In the genomic region with DNA sequence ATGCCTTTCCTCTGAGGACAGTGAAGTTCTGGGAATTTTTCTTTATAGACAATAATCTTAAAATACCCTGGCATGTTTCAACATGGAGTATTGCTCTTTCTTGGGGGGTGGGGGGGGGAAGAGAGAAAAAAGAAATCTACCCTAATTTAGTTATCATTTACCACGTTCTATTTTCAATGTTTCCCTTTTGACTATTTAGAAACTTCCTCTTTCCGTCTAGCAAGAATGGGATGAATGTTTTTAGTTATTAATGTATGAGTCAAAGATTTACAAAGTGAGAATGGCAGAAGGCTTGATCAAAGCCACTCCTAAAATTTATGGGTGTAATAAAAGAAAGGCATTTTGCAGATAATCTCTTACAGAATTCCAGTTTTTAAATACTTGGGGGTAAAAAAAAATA, we compare ENCODE assay signal across 28 mouse cellular contexts.
DNase-seq lines count a peak whose midpoint lies in the region; ATAC-seq and TF ChIP-seq lines count a peak whose summit lies in the region.
"Had no signal": no experiment of that assay in that cellular context is flagged by ENCODE, and none has a peak within 500 bp of the region (broad histone marks: within the 10 kb centered on the region; RNA-seq: fewer than 3 reads in every experiment).

No protein-coding gene starts in this region.

- TF ChIP-seq CTCF in embryonic fibroblast, embryonic 13.5 days (IDR thresholded peaks at IDR 0.05; ENCODE audit: borderline replicate concordance, insufficient read depth, low read length) = no peak

- no peak for TF ChIP-seq POLR2A in embryonic fibroblast, embryonic 13.5 days (IDR thresholded peaks at IDR 0.05; ENCODE audit: low read depth, low read length)

- no peak overlapping the region for H3K4me2 ChIP-seq in heart, embryonic 15.5 days
- no peak overlapping the region for H3K4me2 ChIP-seq in lung, embryonic 16.5 days (ENCODE audit: low read depth, low read length)
- H3K4me2 ChIP-seq: forebrain, embryonic 15.5 days; heart, embryonic 12.5 days; hindbrain, embryonic 12.5 days had no signal

- no peak for ATAC-seq in heart, embryonic 15.5 days (replicated peaks; ENCODE audit: insufficient number of reproducible peaks, insufficient read depth, low FRiP score, low read depth)
- no peak for ATAC-seq in lung, embryonic 16.5 days (ENCODE audit: low read depth)
- ATAC-seq in frontal cortex, adult (ENCODE audit: low TSS enrichment) = no peak
- ATAC-seq: activated CD4-positive, CD25-positive, alpha-beta regulatory T cell, adult 4 months; CD4-positive, CD25-positive, alpha-beta regulatory T cell, adult 4 months; forebrain, embryonic 15.5 days; hindbrain, postnatal 0 days; inflammation-experienced regulatory T-cells, adult 6 months; intestine, embryonic 16.5 days had no signal

- DNase-seq in heart, adult 11 months = no peak
- DNase-seq in lung, postnatal 4 days = no peak
- DNase-seq in splenic B cell, adult 2 months (ENCODE audit: low read depth, low spot score) = peak; percentile 11
- DNase-seq in adipocyte (ENCODE audit: low spot score) = no peak
- DNase-seq: adrenal gland, postnatal 10 days; adrenal gland, postnatal 36 days; cerebellum, adult 11 months; cerebellum, adult 2 months; cerebellum, adult 9-11 months; cerebellum, postnatal 25 days; gastrocnemius, postnatal 10 days; gastrocnemius, postnatal 36 days; heart, adult 18-20 months; heart, postnatal 14 days; heart, postnatal 4 days; kidney, adult 18-20 months had no signal

- 36% methylated on average over 2 of the region's 2 CpGs for WGBS in heart, embryonic 15.5 days
- 37% methylated on average over 2 of the region's 2 CpGs for WGBS in lung, embryonic 16.5 days

- H3K36me3 ChIP-seq in heart, embryonic 15.5 days = no peaks in the 10 kb centered on the region
- H3K36me3 ChIP-seq in lung, embryonic 16.5 days (ENCODE audit: control insufficient read depth, insufficient read depth, low read length) = no peaks in the 10 kb centered on the region; the same call in 1 of the 2 replicates
- H3K36me3 ChIP-seq in splenic B cell, adult 2 months (ENCODE audit: control insufficient read depth, insufficient read depth, low read length, poor library complexity, severe bottlenecking) = no peaks in the 10 kb centered on the region; the same call in 1 of the 2 replicates
- H3K36me3 ChIP-seq: forebrain, embryonic 15.5 days; hindbrain, embryonic 12.5 days had no signal

- no peak overlapping the region for H3K4me3 ChIP-seq in heart, embryonic 15.5 days
- H3K4me3 ChIP-seq in lung, embryonic 16.5 days (ENCODE audit: low read length) = no peak overlapping the region
- no peak overlapping the region for H3K4me3 ChIP-seq in embryonic fibroblast, embryonic 13.5 days (ENCODE audit: insufficient read depth, low read length)
- H3K4me3 ChIP-seq: forebrain, embryonic 15.5 days; heart, embryonic 12.5 days; hindbrain, embryonic 12.5 days had no signal

- H3K27me3 ChIP-seq in heart, embryonic 15.5 days = no peaks in the 10 kb centered on the region
- no peaks in the 10 kb centered on the region for H3K27me3 ChIP-seq in lung, embryonic 16.5 days (ENCODE audit: control insufficient read depth, insufficient read depth, low read depth, low read length)
- no peaks in the 10 kb centered on the region for H3K27me3 ChIP-seq in splenic B cell, adult 2 months (ENCODE audit: control insufficient read depth, insufficient read depth, low read length, poor library complexity, severe bottlenecking)
- H3K27me3 ChIP-seq: forebrain, embryonic 15.5 days; heart, embryonic 12.5 days; hindbrain, embryonic 12.5 days had no signal

- H3K9ac ChIP-seq in heart, embryonic 15.5 days = no peak overlapping the region
- H3K9ac ChIP-seq in lung, embryonic 16.5 days (ENCODE audit: low read length) = no peak overlapping the region
- H3K9ac ChIP-seq: forebrain, embryonic 15.5 days; heart, embryonic 12.5 days; hindbrain, embryonic 12.5 days had no signal

- H3K4me1 ChIP-seq in heart, embryonic 15.5 days (replicated peaks) = peaks cover 37% of the 10 kb centered on the region
- peaks cover 15% of the 10 kb centered on the region for H3K4me1 ChIP-seq in lung, embryonic 16.5 days (replicated peaks; ENCODE audit: control insufficient read depth, insufficient read depth, low read length)
- peaks cover 20% of the 10 kb centered on the region for H3K4me1 ChIP-seq in embryonic fibroblast, embryonic 13.5 days (ENCODE audit: control insufficient read depth, insufficient read depth, low read length)

- H3K9me3 ChIP-seq in heart, embryonic 15.5 days (replicated peaks) = no peaks in the 10 kb centered on the region
- H3K9me3 ChIP-seq in lung, embryonic 16.5 days (ENCODE audit: control insufficient read depth, low read length) = no peaks in the 10 kb centered on the region
- H3K9me3 ChIP-seq: heart, embryonic 12.5 days; hindbrain, embryonic 12.5 days had no signal

- H3K27ac ChIP-seq in heart, embryonic 15.5 days = peak overlapping the region; percentile 42; the same call in 1 of the 2 replicates
- H3K27ac ChIP-seq in lung, embryonic 16.5 days (ENCODE audit: low read length) = peak overlapping the region; percentile 51; the same call in 1 of the 2 replicates
- peak overlapping the region; percentile 91 for H3K27ac ChIP-seq in embryonic fibroblast, embryonic 13.5 days (ENCODE audit: insufficient read depth, low read length)
- H3K27ac ChIP-seq: forebrain, embryonic 15.5 days; hindbrain, embryonic 12.5 days had no signal
